Mouse (Mus musculus) lung, postnatal 25 days (tissue): ENCODE measurements around the gene Ccdc107.
"Not testable (repeated sequence)": the region's sequence is repeated elsewhere in the genome, so short reads cannot be mapped to it uniquely, and the experiment has no call there.

Experiments used
- DNase-seq: peaks from one replicate; pipeline ENCODE4 v3.0.0; 2022; ENCODE audit warnings: low spot score

The Ccdc107 gene

DNA sequence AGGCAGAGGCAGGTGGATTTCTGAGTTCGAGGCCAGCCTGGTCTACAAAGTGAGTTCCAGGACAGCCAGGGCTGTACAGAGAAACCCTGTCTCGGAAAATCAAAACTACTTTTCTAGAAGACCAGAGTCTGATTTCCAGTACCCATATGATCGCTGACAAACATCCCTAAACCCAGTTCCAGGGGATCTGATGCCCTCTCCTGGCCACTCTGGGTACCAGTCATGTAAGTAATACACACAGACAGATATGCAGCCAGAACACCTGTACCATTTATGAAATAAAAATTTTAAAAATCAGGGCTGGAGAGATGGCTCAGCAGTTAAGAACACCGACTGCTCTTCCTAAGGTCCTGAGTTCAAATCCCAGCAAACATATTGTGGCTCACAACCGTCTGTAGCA lies 7.0 kb upstream of the Ccdc107 start:
- not testable (repeated sequence) for DNase-seq

DNA sequence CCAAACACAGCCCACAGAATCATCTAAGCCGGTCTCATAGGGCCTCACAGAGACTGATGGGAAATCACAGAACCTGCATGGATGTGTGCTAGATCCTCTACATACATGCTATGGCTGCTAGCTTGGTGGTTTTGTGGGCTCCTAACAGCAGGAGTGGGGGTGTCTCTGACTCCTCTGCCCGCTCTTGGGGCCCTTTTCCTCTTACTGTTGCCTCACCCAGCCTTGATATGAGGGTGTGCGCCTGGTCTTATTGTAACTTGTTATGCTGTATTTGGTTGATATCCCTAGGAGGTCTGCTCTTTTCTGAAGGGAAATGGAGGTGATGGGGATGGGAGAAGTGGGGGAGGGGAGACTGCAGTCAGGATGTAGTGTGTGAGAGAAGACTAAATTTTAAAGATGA lies 3.1 kb upstream of the Ccdc107 start:
- DNase-seq, result no peak

DNA sequence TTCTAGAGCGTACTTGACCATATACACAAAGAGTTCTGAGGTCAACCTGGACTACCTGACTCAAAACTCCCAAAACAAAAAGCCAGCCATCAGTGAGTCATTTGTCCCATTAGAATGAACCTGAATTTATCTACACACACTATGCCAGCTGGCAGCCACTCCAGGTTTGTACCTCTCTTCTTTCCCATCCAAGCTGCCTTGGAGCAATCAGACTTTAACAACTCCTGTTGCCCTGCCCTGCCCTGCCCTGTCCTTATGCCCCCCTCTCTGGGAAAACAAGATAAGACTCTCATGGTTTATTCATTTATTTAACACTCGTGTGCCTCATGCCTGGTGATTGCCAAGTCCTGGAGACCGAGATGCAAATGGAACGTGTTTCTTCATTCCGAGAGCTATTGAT lies 1.9 kb upstream of the Ccdc107 start:
- peak; percentile 79 for DNase-seq

DNA sequence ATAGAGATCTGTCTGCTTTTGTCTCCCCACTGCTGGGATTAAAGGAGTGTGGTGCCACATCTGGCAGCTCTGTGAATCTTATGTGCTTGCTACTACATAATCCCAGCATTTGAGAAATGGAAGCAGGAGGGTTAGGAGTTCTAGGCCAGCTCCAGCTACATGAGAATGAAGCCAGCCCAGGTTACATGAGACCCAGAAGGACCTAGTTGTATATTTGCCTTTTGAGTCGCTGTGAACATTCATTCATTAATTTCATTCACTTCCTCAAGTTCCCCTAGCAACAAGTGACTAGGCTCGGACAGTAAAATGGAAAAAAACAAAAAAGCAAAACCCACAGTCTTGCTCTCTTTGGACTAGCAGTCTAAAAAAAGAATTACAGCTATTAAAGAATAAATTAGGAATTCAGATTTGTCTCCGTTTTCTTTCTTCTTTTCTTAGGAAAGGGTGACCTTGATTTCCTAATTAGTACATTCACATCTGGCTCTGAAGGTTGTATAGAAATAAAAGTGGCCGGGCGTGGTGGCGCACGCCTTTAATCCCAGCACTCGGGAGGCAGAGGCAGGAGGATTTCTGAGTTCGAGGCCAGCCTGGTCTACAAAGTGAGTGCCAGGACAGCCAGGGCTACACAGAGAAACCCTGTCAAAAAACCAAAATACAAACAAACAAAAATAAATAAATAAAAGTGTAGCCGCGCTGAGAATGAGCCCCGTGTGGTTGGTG lies 439 bp upstream of the Ccdc107 start:
- no peak for DNase-seq

DNA sequence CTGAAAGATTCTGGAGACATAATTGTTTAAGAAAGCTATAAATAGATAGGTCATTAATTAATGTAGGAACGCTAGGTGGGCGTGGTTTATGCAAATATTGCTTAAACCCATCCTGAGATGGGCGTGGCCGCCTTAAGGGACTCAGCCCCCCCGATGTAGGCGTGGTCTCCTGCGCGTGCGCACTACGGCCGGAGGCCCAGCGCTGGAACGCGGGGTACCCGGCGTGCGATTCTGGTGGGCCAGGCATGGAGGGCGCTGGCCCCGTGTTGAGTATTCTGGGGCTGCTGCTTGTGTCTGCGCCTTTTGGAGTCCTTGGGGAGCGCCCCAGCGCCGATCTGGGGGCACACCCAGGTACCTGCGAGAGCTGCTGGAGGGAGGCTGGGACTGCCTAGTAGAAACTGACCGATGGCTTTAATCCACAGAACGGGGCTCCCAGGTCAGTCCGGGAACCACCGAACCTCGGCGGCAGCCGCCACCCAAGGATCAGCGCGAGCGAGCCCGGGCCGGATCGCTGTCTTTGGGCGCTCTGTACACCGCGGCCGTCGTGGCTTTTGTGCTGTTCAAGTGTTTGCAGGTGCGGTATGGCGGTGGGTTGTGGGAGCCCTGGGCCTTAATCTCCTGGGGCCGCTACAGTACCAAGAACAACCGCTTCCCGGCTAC lies 616 bp downstream of the Ccdc107 start:
- DNase-seq, result peak; percentile 94

DNA sequence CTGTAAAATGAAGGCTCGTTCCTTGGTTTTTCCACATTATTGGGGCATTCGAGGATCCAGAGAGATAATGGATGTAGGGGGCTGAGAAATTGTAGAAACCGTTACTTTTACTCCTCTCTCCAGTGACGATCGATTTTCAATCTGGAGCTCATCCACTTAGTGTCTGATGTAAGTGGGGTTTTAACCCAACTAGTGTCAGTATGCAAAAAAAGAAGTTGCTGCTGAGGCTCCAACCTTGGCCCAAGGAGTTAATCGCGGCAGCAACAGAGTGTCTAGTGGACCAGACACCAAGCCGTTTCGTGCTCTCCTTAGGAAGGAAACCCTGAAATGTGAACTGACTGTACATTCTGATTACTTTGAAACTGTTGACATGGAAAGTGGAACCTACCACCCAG lies 1.1 kb downstream of the Ccdc107 start:
- no peak for DNase-seq

DNA sequence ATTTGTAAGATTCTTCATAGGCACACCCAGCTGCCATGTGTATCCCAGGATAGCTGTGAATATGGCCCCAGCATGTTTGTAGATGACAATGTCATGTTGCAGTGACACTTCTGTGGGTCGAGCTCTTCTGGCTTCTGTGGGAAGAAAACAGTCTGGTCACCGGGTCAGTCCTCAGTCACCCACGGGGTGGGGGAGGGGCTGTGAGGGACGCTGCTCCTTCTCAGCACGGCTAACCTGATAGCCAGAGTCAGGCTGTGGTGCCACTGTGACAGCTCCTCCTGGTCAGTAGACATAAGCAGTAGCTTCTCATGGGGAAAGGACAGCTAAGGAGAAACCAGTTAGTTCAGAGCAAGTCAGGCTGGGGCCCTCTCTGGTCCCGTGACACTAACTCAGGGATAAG lies 3.9 kb downstream of the Ccdc107 start:
- DNase-seq, result no peak

DNA sequence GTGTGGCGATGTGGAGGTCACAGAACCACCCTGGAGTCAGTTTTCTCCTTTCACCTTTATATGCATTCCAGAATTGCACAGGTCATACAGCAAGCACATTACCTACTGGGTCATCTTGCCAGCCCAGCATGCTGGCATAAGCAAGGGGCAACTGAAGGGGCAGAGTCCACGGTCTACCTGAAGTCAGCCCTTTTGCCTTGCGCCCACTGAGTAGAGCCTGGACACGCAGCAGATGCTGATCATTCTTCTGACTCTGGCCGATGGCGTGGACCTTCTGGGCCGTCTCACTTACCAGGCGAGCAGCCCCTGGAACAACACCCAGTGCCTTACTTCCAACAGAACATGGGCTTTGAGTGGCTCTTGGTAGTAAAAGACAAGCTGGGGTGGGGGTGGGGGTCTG lies 4.7 kb downstream of the Ccdc107 start:
- no peak for DNase-seq

DNA sequence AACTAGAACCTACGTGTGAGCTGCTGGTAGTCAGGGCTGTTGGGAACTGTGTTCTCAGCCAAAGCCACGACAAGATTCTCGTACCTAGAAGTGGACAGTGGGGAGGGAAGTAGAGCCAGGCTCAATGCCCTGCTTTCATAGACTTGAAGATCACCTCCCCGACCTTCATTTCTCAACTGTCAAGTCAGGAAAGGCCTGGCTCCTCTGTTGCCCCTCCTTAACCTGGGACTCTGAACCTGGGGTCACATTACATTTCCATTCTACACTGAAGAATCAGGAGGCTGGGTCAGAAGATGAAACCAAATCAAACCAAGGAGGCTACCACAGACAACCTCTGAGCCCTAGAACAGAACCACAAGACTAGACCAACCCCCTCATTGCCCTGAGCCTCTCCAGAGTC lies 5.2 kb downstream of the Ccdc107 start:
- DNase-seq, result no peak

DNA sequence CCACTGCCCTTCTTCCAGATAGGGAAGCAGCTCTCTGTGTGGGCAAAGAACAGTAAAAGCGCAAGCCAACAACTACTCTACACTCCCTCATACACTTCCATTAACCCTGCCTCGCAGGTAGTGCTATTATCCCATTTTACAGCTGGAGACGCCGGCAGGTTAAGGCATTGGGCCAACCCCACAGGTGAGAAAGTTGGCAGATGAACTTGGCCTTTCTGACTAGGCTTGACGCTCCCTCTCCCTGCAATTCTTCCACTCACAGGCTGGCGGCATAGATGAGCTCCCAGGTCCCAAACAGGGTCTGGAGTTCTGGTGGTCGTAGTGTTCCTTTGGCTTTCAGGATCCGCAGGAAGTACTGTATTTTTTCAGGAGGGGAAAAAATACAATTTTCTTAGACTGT lies 6.3 kb downstream of the Ccdc107 start:
- DNase-seq, result no peak

DNA sequence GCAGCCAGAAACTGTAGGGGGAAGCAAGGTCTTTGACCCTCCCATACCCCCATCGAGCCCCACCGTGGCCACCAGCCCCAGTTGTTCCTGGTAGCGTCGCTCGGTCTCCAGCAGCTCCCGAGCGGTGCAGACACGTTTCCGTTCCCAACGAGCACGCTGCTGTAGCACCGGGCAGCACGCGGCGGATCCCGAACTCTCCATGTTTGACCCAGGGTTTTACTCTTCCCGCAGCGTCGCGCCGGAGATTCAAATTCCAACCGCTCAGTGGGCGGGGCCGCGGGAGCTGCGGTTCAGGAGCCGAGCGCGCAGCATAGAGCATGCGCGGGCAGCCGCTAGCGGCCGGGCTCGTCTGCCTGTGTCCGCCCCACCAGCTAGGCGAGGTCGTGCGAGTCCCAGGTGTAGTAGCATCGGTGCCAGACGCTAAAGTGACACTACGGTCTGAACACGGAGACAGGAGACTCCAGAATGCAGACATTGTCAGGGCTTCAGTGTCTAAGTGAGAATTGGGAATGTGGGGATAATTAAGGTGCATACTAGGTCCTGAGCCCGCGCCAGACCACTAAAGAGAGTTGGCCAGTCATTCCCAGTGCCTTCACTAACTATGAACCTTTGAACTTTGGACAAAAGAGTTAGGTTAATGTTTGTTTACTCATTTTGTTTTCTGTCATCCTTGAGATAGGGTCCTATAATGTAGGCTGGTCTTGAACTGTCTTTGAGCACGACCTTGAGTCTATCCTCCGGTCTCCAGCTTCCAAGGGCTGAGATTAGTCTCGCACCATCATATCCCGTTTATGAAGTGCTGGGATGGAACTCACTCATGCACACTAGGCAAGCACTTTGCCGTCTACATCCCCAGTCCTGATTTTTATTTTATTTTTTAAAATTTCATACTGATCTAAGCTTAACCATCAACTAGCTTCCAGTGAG lies 7.0 kb downstream of the Ccdc107 start, which contains the start of gene Arhgef39:
Gene Arhgef39 (minus strand): TSS at position 289 of the 927 bp plus-strand sequence.
- peak; percentile 80 for DNase-seq

DNA sequence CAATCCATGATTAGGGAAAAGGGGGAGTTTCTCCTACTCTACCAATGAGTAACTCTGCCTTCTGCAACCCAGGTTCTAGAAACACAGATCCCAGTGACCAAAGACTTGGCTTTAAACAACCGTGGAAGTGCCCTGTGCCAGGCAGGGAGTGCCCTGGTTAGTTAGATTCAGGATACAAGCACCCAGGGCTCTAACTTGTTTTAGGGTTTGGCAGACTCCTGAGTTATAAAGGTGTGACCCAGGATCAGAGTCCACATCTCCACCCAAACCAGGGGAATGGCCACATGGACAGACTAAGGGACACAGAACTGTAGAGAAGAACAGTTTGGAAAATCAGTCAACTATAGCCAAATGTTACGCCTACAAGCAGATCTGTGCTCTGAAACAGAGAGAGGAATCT lies 10.3 kb downstream of the Ccdc107 start:
- no peak for DNase-seq

DNA sequence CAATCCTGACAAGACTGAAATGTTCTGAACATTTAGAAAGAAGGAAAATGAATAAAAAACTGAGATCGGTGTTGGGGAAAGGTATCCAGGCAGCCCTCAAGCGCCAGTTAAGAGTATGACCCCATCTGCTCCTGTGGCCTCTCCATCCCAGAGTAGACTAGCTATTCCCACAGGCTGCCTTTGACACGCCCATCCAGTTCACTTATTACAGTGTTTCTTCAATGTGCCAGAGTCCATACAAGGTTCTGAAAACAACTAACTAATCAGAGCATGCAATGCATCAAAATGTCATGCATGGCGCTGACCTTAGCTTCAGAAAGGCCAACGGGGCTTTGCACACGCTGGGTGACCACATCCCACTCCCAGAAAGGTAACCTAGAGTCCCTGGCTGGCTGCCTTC lies 10.8 kb downstream of the Ccdc107 start:
- no peak for DNase-seq

DNA sequence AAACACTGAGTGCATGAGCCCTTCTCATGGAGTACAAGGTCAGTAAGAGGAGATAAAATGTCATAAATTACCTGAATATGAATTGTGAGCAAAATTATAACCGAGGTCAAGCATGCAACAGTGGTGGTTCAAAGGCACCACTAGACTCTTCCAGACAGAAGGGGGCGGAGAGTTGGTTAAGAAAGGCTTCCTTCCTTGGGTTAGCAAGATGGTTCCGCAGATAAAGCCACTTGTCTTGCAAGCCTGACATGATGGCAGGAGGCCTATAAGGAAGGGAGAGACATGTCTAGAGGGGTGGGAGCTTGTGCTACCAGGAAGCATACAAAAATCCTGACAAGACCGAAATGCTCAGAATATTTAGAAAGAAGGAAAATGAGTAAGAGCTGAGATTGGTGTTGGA lies 11.6 kb downstream of the Ccdc107 start:
- no peak for DNase-seq

DNA sequence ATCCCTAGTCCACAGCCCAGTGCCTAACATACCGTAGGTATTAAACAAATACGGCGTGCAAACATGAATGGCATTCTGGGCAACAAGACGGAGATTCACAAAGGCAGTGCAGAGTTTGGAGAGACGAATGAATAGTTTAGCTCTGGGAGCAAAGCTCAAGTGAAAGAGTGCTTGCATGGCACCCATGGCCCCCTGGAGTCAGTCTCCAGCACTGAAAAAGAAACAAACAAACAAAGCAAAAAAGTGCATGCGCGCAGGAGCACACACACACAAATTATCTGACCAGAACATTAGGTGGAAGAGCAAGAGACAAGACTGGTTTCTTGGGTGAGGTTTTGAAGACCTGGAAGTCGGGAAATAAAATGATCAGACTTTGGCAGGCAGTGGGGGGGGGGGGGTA lies 13.4 kb downstream of the Ccdc107 start:
- DNase-seq, result no peak

DNA sequence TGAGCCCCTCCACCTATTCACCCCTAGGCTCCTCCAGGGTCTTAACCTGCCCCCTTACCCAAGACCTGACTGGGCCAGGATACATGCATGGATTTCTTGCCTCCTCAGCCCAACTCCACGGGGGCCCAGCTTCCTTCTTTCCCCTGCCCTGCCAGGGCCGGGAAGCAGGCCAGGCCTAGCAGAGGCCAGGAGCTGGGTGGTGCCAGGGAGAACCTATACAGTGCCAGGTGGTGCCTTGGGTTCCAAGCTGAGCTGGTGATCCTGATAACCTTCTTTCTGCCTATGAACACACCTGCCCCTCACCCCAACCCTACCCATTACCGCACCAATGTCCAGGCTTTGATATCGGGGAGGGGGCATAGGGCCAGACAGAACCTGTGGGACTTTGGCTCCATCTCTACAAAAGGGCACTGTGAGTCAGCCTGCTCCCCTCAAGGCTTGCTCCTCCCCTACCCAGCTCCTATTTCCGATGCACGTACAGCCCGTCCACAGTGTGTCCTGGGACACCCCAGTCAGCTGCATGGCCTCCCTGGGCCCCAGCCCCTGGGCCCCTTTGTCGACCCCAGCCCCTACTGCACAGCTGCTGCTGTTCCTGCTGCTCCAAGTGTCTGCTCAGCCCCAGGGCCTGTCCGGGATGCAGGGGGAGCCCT lies 14.0 kb downstream of the Ccdc107 start, which contains the start of gene Car9:
Gene Car9 (plus strand): TSS at position 431 of the 650 bp plus-strand sequence.
- DNase-seq, result no peak

DNA sequence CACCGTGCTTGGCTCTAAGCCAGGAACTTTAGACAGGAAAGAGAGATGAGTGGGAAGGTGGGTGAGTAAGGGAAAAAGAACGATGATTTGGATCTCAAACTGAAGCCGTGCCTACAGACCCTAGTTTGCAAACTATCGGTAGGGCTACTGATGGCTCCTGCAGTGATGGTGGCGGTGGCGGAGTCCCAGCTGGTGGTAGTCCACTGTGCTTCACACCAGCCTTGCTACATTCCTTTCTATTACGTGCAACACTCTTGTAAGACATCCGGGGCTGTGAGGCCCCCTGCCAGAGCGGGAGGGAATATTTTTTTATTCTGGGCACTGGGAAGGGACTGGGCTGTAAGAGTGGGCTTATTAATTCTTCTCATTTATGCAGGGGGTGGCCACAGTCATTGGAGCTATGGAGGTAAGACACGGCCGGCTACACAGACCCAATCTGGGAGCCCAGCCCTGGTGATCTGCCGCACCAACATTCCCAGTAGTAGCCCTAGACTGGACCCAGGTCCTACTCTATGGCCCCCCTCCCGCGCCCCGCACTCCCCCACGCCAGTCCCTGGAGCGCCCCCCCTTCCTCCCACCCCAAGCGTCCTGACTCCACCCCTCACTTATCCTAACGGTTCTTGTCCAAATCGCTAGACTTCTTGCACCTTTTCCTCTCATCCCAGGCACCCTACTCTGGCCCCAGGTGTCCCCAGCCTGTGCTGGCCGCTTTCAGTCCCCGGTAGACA lies 15.4 kb downstream of the Ccdc107 start:
- peak; percentile 26 for DNase-seq

DNA sequence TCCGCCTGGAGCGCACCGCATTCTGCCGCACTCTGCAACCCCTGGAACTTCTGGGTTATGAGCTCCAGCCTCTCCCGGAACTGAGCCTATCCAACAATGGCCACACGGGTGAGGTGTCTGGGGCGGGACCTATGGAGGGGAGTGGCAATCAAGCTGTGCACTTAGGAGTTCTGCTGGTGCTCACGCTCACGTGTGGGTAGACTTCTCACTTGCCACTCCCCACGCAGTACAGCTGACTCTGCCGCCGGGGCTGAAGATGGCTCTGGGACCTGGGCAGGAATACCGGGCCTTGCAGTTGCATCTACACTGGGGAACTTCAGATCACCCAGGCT lies 15.9 kb downstream of the Ccdc107 start:
- peak; percentile 82 for DNase-seq

DNA sequence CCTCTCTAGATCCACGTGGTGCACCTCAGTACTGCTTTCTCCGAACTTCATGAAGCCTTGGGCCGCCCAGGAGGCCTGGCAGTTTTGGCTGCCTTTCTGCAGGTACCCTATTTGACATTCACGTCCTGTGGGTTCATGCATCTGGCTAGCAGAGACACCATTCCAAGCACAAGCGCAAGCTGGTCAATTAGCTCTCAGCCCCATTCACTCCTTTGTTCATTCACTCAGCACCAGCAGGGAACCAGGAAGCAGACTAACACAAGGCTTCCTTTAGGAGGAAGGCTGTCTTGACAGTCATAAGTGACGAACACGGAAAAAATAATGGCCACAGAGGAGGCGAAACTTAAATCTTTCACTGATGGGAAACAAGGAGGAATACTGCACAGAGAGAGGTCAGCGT lies 16.4 kb downstream of the Ccdc107 start:
- DNase-seq, result no peak

DNA sequence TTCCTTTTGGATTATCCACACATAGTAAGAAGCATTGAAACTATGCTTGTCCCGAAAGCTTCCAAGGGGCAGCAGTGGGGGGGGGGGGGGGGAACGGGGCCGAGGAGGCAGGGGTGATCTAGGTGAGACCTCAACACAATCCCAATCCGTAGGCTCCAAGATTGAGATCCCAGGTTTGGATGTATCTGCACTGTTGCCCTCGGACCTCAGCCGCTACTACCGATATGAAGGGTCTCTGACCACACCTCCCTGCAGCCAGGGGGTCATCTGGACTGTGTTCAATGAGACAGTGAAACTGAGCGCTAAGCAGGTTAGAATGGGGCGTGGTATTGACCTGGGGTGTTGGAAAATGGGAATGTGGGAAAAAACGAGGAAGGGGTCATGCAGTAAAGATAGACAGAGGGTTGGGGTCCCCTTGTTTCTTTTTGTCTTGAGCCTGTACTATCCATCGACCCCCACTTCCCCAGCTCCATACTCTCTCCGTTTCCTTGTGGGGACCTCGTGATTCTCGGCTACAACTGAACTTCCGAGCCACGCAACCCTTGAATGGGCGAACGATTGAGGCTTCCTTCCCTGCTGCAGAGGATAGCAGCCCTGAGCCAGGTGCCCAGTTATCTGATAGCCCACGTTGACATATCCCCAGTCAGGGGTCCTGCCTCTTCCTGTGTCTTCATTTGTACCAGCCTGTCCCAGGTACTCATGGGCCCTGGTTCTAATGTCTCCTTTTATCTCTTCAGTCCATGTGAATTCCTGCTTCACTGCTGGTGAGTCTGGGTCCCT lies 19.2 kb downstream of the Ccdc107 start:
- no peak for DNase-seq

DNA sequence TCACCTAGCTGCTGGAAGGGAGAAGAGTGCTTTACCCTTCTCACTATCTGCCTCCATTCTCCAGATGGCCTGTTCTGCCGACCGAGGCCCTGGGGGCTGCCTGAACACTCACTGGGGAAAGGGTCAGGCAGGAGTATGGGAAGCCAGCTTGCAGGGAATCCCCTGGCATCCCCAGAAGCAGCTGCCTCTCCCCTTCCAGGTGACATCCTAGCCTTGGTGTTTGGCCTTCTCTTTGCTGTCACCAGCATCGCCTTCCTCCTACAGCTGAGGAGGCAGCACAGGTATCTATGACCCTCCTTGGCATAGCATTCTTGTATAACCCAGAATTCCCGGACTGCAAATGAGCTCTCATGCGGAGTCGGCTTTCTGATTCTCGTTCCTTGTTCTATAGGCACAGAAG lies 20.0 kb downstream of the Ccdc107 start:
- no peak for DNase-seq
